Mouse (Mus musculus): Measurements from ENCODE around the gene Sez6l2.

DNA sequence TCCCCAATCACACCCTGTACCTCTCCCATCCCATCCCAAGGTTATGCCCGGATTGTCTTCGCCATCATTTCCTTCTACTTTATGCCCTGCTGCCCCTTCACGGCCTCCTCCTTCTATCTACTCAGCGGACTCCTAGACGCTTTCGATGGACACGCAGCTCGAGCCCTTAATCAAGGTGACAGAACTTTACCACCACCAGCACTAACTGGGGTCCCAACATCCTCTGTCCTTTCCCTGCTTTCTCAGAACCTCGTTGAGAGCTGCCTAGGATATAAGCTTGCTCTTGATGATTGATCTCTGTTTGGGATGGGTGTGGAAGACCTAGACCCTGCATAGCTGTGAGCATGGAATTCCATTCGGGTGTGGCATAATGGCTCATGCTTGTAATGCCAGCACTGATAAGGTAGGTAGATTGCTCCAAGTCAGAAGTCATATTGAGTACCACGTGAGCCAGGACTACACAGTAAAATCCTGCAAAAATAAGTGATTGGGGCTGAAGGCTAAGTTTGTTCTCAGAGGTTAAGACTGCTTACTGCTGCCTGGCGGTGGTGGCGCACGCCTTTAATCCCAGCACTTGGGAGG is 26.6 kb downstream of the Sez6l2 start:
- TF ChIP-seq CTCF (conservative IDR thresholded peaks at IDR 0.05; ENCODE audit: insufficient read depth, insufficient read length, low read depth, low read length), result no peak
- TF ChIP-seq POLR2A (IDR thresholded peaks at IDR 0.05; ENCODE audit: low read depth, low read length), result no peak
